In the genomic region with DNA sequence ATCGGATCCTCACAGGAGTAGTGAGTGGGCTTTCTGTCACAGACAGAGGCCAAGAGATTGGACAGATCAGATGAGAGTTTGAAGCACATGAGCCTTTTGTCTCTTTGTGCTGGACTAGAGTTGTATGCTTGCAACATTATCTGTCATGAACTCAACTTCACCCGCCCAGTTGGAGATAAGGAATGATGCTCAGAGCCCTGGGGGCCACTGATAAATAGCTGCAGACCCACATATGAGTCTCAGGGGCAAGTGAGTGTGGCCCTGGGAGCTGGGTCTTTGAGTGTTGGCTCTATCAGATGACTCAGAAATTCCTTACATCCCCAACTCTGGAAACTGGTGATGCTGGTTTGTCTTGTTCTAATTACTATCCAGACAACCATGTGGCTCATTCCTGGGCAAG, we compare ENCODE assay signal across 25 mouse cellular contexts. TPM values are rescaled to one million over a fixed set of nuclear protein-coding genes. Genes with fewer than 3 reads are reported as not detected.
DNase-seq lines count a peak whose midpoint lies in the region; ATAC-seq and TF ChIP-seq lines count a peak whose summit lies in the region.
"Had no signal": no experiment of that assay in that cellular context is flagged by ENCODE, and none has a peak within 500 bp of the region (broad histone marks: within the 10 kb centered on the region; RNA-seq: fewer than 3 reads in every experiment).

No protein-coding gene starts in this region.

- H3K4me2 ChIP-seq in liver, embryonic 14.5 days (ENCODE audit: low read depth): no peak overlapping the region
- no peak overlapping the region for H3K4me2 ChIP-seq in intestine, postnatal 0 days (replicated peaks; ENCODE audit: low read depth)
- H3K4me2 ChIP-seq: heart, embryonic 11.5 days; heart, embryonic 15.5 days; hindbrain, embryonic 13.5 days had no signal

- H3K4me1 ChIP-seq in MEL (ENCODE audit: control insufficient read depth in 1 of 2, insufficient read depth in 2 of 2, low read length in 2 of 2): peaks cover 7 to 28% of the 10 kb centered on the region in 2 experiments
- H3K4me1 ChIP-seq in liver, embryonic 14.5 days (replicated peaks; ENCODE audit: control insufficient read depth in 2 of 2, insufficient read depth in 2 of 2, low read length in 1 of 2): peaks cover 4 to 15% of the 10 kb centered on the region in 2 experiments
- H3K4me1 ChIP-seq in intestine, postnatal 0 days (replicated peaks; ENCODE audit: control insufficient read depth, insufficient read depth, low read length): no peaks in the 10 kb centered on the region; the same call in 1 of the 2 replicates
- H3K4me1 ChIP-seq: forebrain, embryonic 10.5 days; hindbrain, embryonic 13.5 days had no signal

- no peaks in the 10 kb centered on the region for H3K79me2 ChIP-seq in MEL (ENCODE audit: control insufficient read depth, insufficient read depth, low read length, poor library complexity)

- no peak for TF ChIP-seq CTCF in MEL (IDR thresholded peaks at IDR 0.05 in 2 of 3, conservative IDR thresholded peaks at IDR 0.05 in 1 of 3; ENCODE audit: control insufficient read depth in 1 of 3, insufficient read depth in 1 of 3, low read depth in 2 of 3, low read length in 3 of 3, poor library complexity in 1 of 3, severe bottlenecking in 1 of 3)
- no peak for TF ChIP-seq CTCF in liver, embryonic 14.5 days (IDR thresholded peaks at IDR 0.05; ENCODE audit: low read depth)
- TF ChIP-seq CTCF in layer of hippocampus, adult 2 months (conservative IDR thresholded peaks at IDR 0.05): no peak
- no peak for TF ChIP-seq CTCF in intestine, postnatal 0 days (IDR thresholded peaks at IDR 0.05; ENCODE audit: low read depth)

- 0 out of 2 replicates have a peak, but pooled peaks have one; percentile 43 for ATAC-seq in liver, embryonic 14.5 days (ENCODE audit: insufficient read depth)
- ATAC-seq in intestine, postnatal 0 days: no peak
- ATAC-seq: CD4-positive, CD25-positive, alpha-beta regulatory T cell, adult 4 months; forebrain, embryonic 14.5 days; hindbrain, postnatal 0 days had no signal

- no peak for TF ChIP-seq POLR2A in MEL (IDR thresholded peaks at IDR 0.05; ENCODE audit: control insufficient read depth in 1 of 2, insufficient read depth in 1 of 2, low read depth in 1 of 2, low read length in 2 of 2, poor library complexity in 1 of 2)

- H3K27ac ChIP-seq in MEL (ENCODE audit: control insufficient read depth, low read depth, low read length): no peak overlapping the region
- no peak overlapping the region for H3K27ac ChIP-seq in liver, embryonic 14.5 days
- no peak overlapping the region for H3K27ac ChIP-seq in layer of hippocampus, adult 2 months
- no peak overlapping the region for H3K27ac ChIP-seq in intestine, postnatal 0 days (ENCODE audit: low read depth, low read length)
- H3K27ac ChIP-seq: forebrain, embryonic 10.5 days; heart, adult 2 months; heart, embryonic 15.5 days; hindbrain, embryonic 13.5 days; hindbrain, postnatal 0 days had no signal

- WGBS in liver, embryonic 14.5 days (ENCODE audit: insufficient replicate concordance): 16% methylated on average over 2 of the region's 2 CpGs
- WGBS in intestine, postnatal 0 days: 65% methylated on average over 2 of the region's 2 CpGs

- no peaks in the 10 kb centered on the region for H3K27me3 ChIP-seq in MEL (ENCODE audit: control insufficient read depth in 1 of 2, insufficient read depth in 2 of 2, low read length in 2 of 2)
- H3K27me3 ChIP-seq in liver, embryonic 14.5 days (ENCODE audit: control insufficient read depth, insufficient read depth, low read length): no peaks in the 10 kb centered on the region
- H3K27me3 ChIP-seq in intestine, postnatal 0 days (replicated peaks; ENCODE audit: control insufficient read depth, insufficient read depth, low read length): no peaks in the 10 kb centered on the region
- H3K27me3 ChIP-seq: heart, embryonic 15.5 days had no signal

- no peak overlapping the region for H3K4me3 ChIP-seq in MEL (ENCODE audit: control insufficient read depth in 1 of 2, insufficient read depth in 1 of 2, low read depth in 2 of 2, low read length in 2 of 2)
- no peak overlapping the region for H3K4me3 ChIP-seq in liver, embryonic 14.5 days (ENCODE audit: insufficient read depth in 1 of 2, low read depth in 2 of 2, low read length in 2 of 2)
- H3K4me3 ChIP-seq in layer of hippocampus, adult 2 months: no peak overlapping the region
- H3K4me3 ChIP-seq in intestine, postnatal 0 days (ENCODE audit: low read depth, low read length): no peak overlapping the region
- H3K4me3 ChIP-seq: erythroblast, embryonic 14.5 days; forebrain, embryonic 10.5 days; heart, adult 2 months; heart, embryonic 15.5 days; hindbrain, embryonic 13.5 days had no signal

- TF ChIP-seq RAD21 in MEL (IDR thresholded peaks at IDR 0.05; ENCODE audit: low read depth, low read length): no peak

- no peak overlapping the region for H3K9ac ChIP-seq in MEL (ENCODE audit: control insufficient read depth, low read depth, low read length, poor library complexity, severe bottlenecking)
- H3K9ac ChIP-seq in liver, embryonic 14.5 days (replicated peaks): no peak overlapping the region
- H3K9ac ChIP-seq in intestine, postnatal 0 days (ENCODE audit: low read depth, low read length): no peak overlapping the region
- H3K9ac ChIP-seq: heart, embryonic 15.5 days; hindbrain, embryonic 13.5 days had no signal

- TF ChIP-seq EP300 in MEL (IDR thresholded peaks at IDR 0.05; ENCODE audit: low read depth in 1 of 2, low read length in 2 of 2): peak; percentile 70 to 74
- no peak for TF ChIP-seq EP300 in liver, embryonic 14.5 days (IDR thresholded peaks at IDR 0.05; ENCODE audit: low read depth)

- no peaks in the 10 kb centered on the region for H3K9me3 ChIP-seq in MEL (replicated peaks; ENCODE audit: insufficient read depth, low read length)
- H3K9me3 ChIP-seq in liver, embryonic 14.5 days (ENCODE audit: control insufficient read depth, low read length): no peaks in the 10 kb centered on the region
- no peaks in the 10 kb centered on the region for H3K9me3 ChIP-seq in intestine, postnatal 0 days (ENCODE audit: control insufficient read depth)
- H3K9me3 ChIP-seq: forebrain, embryonic 10.5 days; G1E; heart, embryonic 15.5 days; hindbrain, embryonic 13.5 days had no signal

- peaks cover 0 to 21% of the 10 kb centered on the region in 2 experiments; a peak in 2 of 4 replicates for H3K36me3 ChIP-seq in MEL (ENCODE audit: control insufficient read depth in 1 of 2, insufficient read depth in 2 of 2, low read length in 2 of 2)
- no peaks in the 10 kb centered on the region for H3K36me3 ChIP-seq in liver, embryonic 14.5 days (replicated peaks; ENCODE audit: control insufficient read depth, insufficient read depth, low read depth)
- H3K36me3 ChIP-seq in intestine, postnatal 0 days (ENCODE audit: control insufficient read depth, insufficient read depth): no peaks in the 10 kb centered on the region
- H3K36me3 ChIP-seq: forebrain, embryonic 10.5 days; G1E; heart, embryonic 15.5 days; hindbrain, embryonic 13.5 days had no signal

- DNase-seq in 3T3-L1 (ENCODE audit: low read depth, low spot score) (peak; percentile 50), MEL (ENCODE audit: low read depth, low spot score) (peak; percentile 56)
- peak; percentile 3 for DNase-seq in c-Kit-positive CD71-positive TER-119-positive erythroid progenitor cells, embryonic 14.5 days (ENCODE audit: low spot score)
- DNase-seq in liver, embryonic 14.5 days (ENCODE audit: low read depth in 3 of 3, low spot score in 3 of 3): peak in 1 of 3 experiments; percentile 3
- no peak for DNase-seq in layer of hippocampus, adult 2 months (ENCODE audit: low spot score in 2 of 2)
- DNase-seq in embryo, embryonic 11 days: no peak
- no peak for DNase-seq in left cerebral cortex, adult 18-20 months (ENCODE audit: low spot score in 2 of 2)
- DNase-seq: adrenal gland, adult 8-10 months; B cell, adult 2 months; cerebellum, adult 11-12 months; cerebellum, adult 9-10 months; cerebellum, postnatal 25 days; gastrocnemius, postnatal 36 days; heart, adult 2 months; heart, postnatal 14 days had no signal

TF ChIP-seq in MEL, 35 proteins besides CTCF, POLR2A, EP300 and RAD21 (continues in another document):
- TF ChIP-seq ZC3H11A (IDR thresholded peaks at IDR 0.05; ENCODE audit: low read depth, low read length) (no peak), ZKSCAN1 (IDR thresholded peaks at IDR 0.05; ENCODE audit: low read depth, low read length) (no peak), ZNF384 (IDR thresholded peaks at IDR 0.05; ENCODE audit: low read depth, low read length) (no peak), HCFC1 (IDR thresholded peaks at IDR 0.05; ENCODE audit: low read depth, low read length) (no peak), JUND (IDR thresholded peaks at IDR 0.05; ENCODE audit: low read depth, low read length) (no peak), TCF12 (IDR thresholded peaks at IDR 0.05; ENCODE audit: low read depth, low read length) (peak; percentile 71; the same call in 1 of the 2 replicates), USF2 (IDR thresholded peaks at IDR 0.05; ENCODE audit: borderline replicate concordance in 1 of 2, insufficient read depth in 1 of 2, low read depth in 1 of 2, low read length in 2 of 2) (no peak), TAL1 (IDR thresholded peaks at IDR 0.05; ENCODE audit: low read length) (0 out of 2 replicates have a peak, but pooled peaks have one; percentile 11), GABPA (IDR thresholded peaks at IDR 0.05; ENCODE audit: low read depth, low read length) (no peak), MXI1 (IDR thresholded peaks at IDR 0.05; ENCODE audit: low read depth, low read length) (no peak), RCOR1 (IDR thresholded peaks at IDR 0.05; ENCODE audit: low read depth, low read length) (no peak), MYC (IDR thresholded peaks at IDR 0.05; ENCODE audit: low read depth, low read length) (peak; percentile 42; the same call in 1 of the 2 replicates), BHLHE40 (IDR thresholded peaks at IDR 0.05; ENCODE audit: borderline replicate concordance, low read depth, low read length) (no peak; the same call in 1 of the 2 replicates), MAFK (IDR thresholded peaks at IDR 0.05; ENCODE audit: borderline replicate concordance, low read depth, low read length) (no peak), MAX (IDR thresholded peaks at IDR 0.05; ENCODE audit: low read length) (no peak), GATA1 (IDR thresholded peaks at IDR 0.05; ENCODE audit: low read depth, low read length) (peak; percentile 90), POLR2AphosphoS5 (IDR thresholded peaks at IDR 0.05; ENCODE audit: borderline replicate concordance, low read depth, low read length) (no peak)

RNA-seq across cellular contexts. Expression of a gene that starts 39.1 kb away (rescaled TPM):
- total RNA-seq in MEL (2012; rRNA removed): 14.5 and 21.1 TPM in 2 replicates
- polyA plus RNA-seq in MEL (2012; ENCODE audit: insufficient read depth in 1 of 2, insufficient read length in 2 of 2, low read depth in 1 of 2, low replicate concordance in 2 of 2, missing spikeins in 1 of 2): 10 to 100 TPM in 1 of 2 experiments, not detected in 1; 11.9 TPM
- polyA plus RNA-seq in liver, embryonic 14.5 days (2012; rRNA removed): 2.4 and 3.4 TPM in 2 replicates
- polyA plus RNA-seq in liver, embryonic 14.5 days (2014; fragmentation: Nextera tagmentation; extraction: Ambion mirVana): 7.3 and 9.7 TPM in 2 replicates
- total RNA-seq in layer of hippocampus, adult 2 months (2021): 10 to 100 TPM; 75.8 to 76.3 TPM
- polyA plus RNA-seq in intestine, postnatal 0 days (2015; fragmentation: Nextera tagmentation; extraction: Ambion mirVana): 16.5 and 16.7 TPM in 2 replicates
- total RNA-seq in left cerebral cortex, adult 18-20 months (2021): 10 to 100 TPM; 77.9 to 85.3 TPM
- polyA plus RNA-seq: G1E had no signal

Comparison
In these comparisons a context has a peak if more than half of its experiments do, and no peak if none do; other contexts are left out.
1. DNase-seq: peak in 3T3-L1 (single experiment), MEL (single experiment) and c-Kit-positive CD71-positive TER-119-positive erythroid progenitor cells, embryonic 14.5 days (single experiment); none in layer of hippocampus, adult 2 months (0 of 2), embryo, embryonic 11 days (single experiment) and left cerebral cortex, adult 18-20 months (0 of 2).